In genomic region chr9:44255136-44255521, GRCm38 (mm10) we compare ENCODE assay signal across 14 mouse cellular contexts. TPM values are rescaled to one million over a fixed set of nuclear protein-coding genes. Genes with fewer than 3 reads are reported as not detected.
DNase-seq lines count a peak whose midpoint lies in the region; ATAC-seq and TF ChIP-seq lines count a peak whose summit lies in the region.
"Had no signal": no experiment of that assay in that cellular context is flagged by ENCODE, and none has a peak within 500 bp of the region (broad histone marks: within the 10 kb centered on the region; RNA-seq: fewer than 3 reads in every experiment).

No protein-coding gene starts in this region.

- no peaks in the 10 kb centered on the region for H3K9me3 ChIP-seq in midbrain, embryonic 10.5 days (replicated peaks)
- no peaks in the 10 kb centered on the region for H3K9me3 ChIP-seq in midbrain, embryonic 11.5 days (ENCODE audit: control insufficient read depth, low read length)
- H3K9me3 ChIP-seq in forebrain, embryonic 15.5 days = no peaks in the 10 kb centered on the region
- H3K9me3 ChIP-seq in limb, embryonic 12.5 days = no peaks in the 10 kb centered on the region

- TF ChIP-seq POLR2A in olfactory bulb, adult 2 months (IDR thresholded peaks at IDR 0.05; ENCODE audit: insufficient read depth, low read depth, low read length) = no peak

- no peaks in the 10 kb centered on the region for H3K36me3 ChIP-seq in midbrain, embryonic 10.5 days
- H3K36me3 ChIP-seq in midbrain, embryonic 11.5 days (ENCODE audit: control insufficient read depth, insufficient read depth, low read length) = no peaks in the 10 kb centered on the region
- H3K36me3 ChIP-seq in forebrain, embryonic 15.5 days = no peaks in the 10 kb centered on the region
- H3K36me3 ChIP-seq in limb, embryonic 12.5 days = no peaks in the 10 kb centered on the region

- H3K27ac ChIP-seq in midbrain, embryonic 10.5 days (replicated peaks) = peak overlapping the region; percentile 82
- no peak overlapping the region for H3K27ac ChIP-seq in midbrain, embryonic 11.5 days (ENCODE audit: low read depth, low read length)
- peak overlapping the region; percentile 77 for H3K27ac ChIP-seq in forebrain, embryonic 15.5 days (replicated peaks)
- peak overlapping the region; percentile 59 for H3K27ac ChIP-seq in limb, embryonic 12.5 days
- peak overlapping the region; percentile 73 for H3K27ac ChIP-seq in olfactory bulb, adult 2 months (ENCODE audit: insufficient read depth, low read depth, low read length)

- peak overlapping the region; percentile 20 for H3K4me3 ChIP-seq in midbrain, embryonic 10.5 days
- H3K4me3 ChIP-seq in midbrain, embryonic 11.5 days (ENCODE audit: low read depth, low read length) = no peak overlapping the region
- no peak overlapping the region for H3K4me3 ChIP-seq in forebrain, embryonic 15.5 days
- H3K4me3 ChIP-seq in limb, embryonic 12.5 days (replicated peaks) = no peak overlapping the region
- H3K4me3 ChIP-seq in olfactory bulb, adult 2 months (ENCODE audit: insufficient read depth, low read depth, low read length) = no peak overlapping the region
- H3K4me3 ChIP-seq: myocyte had no signal

- ATAC-seq in midbrain, embryonic 11.5 days (ENCODE audit: low FRiP score) = no peak
- ATAC-seq in forebrain, embryonic 15.5 days (replicated peaks) = peak; percentile 49
- no peak for ATAC-seq in limb, embryonic 12.5 days (ENCODE audit: insufficient number of reproducible peaks, insufficient read depth, low FRiP score, low TSS enrichment, low read depth)
- ATAC-seq: intestine, embryonic 16.5 days; lung, postnatal 0 days had no signal

- peaks cover 12% of the 10 kb centered on the region for H3K27me3 ChIP-seq in midbrain, embryonic 10.5 days (ENCODE audit: low read depth, poor library complexity, severe bottlenecking)
- H3K27me3 ChIP-seq in midbrain, embryonic 11.5 days (ENCODE audit: control insufficient read depth, insufficient read depth, low read length) = no peaks in the 10 kb centered on the region
- no peaks in the 10 kb centered on the region for H3K27me3 ChIP-seq in forebrain, embryonic 15.5 days
- H3K27me3 ChIP-seq in limb, embryonic 12.5 days = peaks cover 3% of the 10 kb centered on the region; the same call in 1 of the 2 replicates

- H3K4me2 ChIP-seq in midbrain, embryonic 11.5 days = no peak overlapping the region
- H3K4me2 ChIP-seq in forebrain, embryonic 15.5 days (replicated peaks) = no peak overlapping the region
- H3K4me2 ChIP-seq in limb, embryonic 12.5 days = no peak overlapping the region
- H3K4me2 ChIP-seq: heart, embryonic 11.5 days had no signal

- WGBS in midbrain, embryonic 10.5 days = 56% methylated on average over 6 of the region's 6 CpGs
- 50% methylated on average over 6 of the region's 6 CpGs for WGBS in midbrain, embryonic 11.5 days
- 26% methylated on average over 6 of the region's 6 CpGs for WGBS in forebrain, embryonic 15.5 days
- 48% methylated on average over 6 of the region's 6 CpGs for WGBS in limb, embryonic 12.5 days
- 31% methylated on average over 6 of the region's 6 CpGs for WGBS in olfactory bulb, adult 2 months

- DNase-seq in midbrain, embryonic 10.5 days (ENCODE audit: low spot score) = no peak
- DNase-seq in midbrain, embryonic 11.5 days (ENCODE audit: low spot score, missing footprints) = no peak
- DNase-seq in gastrocnemius, postnatal 25 days = no peak
- no peak for DNase-seq in thymus, postnatal 25 days
- no peak for DNase-seq in urinary bladder, postnatal 4 days (ENCODE audit: low spot score in 2 of 2)
- DNase-seq: cerebellum, adult 8-10 months; right cerebral cortex, adult 18-20 months had no signal

- no peak for TF ChIP-seq CTCF in olfactory bulb, adult 2 months (IDR thresholded peaks at IDR 0.05; ENCODE audit: insufficient read depth, low read depth, low read length)

- H3K9ac ChIP-seq in midbrain, embryonic 11.5 days (ENCODE audit: low read length) = no peak overlapping the region
- H3K9ac ChIP-seq in forebrain, embryonic 15.5 days (replicated peaks) = no peak overlapping the region
- no peak overlapping the region for H3K9ac ChIP-seq in limb, embryonic 12.5 days (replicated peaks)

- H3K4me1 ChIP-seq in midbrain, embryonic 10.5 days = peaks cover 48% of the 10 kb centered on the region
- H3K4me1 ChIP-seq in midbrain, embryonic 11.5 days (ENCODE audit: control insufficient read depth, insufficient read depth, low read length) = peaks cover 17% of the 10 kb centered on the region
- H3K4me1 ChIP-seq in forebrain, embryonic 15.5 days = peaks cover 31% of the 10 kb centered on the region
- peaks cover 32% of the 10 kb centered on the region for H3K4me1 ChIP-seq in limb, embryonic 12.5 days (replicated peaks)
- H3K4me1 ChIP-seq in olfactory bulb, adult 2 months (ENCODE audit: control insufficient read depth, insufficient read depth, low read length) = peaks cover 44% of the 10 kb centered on the region

RNA-seq across cellular contexts. Expression of gene Pdzd3, which starts 3.9 kb away (rescaled TPM):
- 0.06 TPM in 1 of 2 replicates, not detected in the other for polyA plus RNA-seq in midbrain, embryonic 10.5 days (2016; fragmentation: Nextera tagmentation; extraction: Ambion mirVana)
- polyA plus RNA-seq in midbrain, embryonic 11.5 days (2014; fragmentation: Nextera tagmentation; extraction: Ambion mirVana) = 0.23 TPM in 1 of 2 replicates, not detected in the other
- 0.59 and 0.61 TPM in 2 replicates for polyA plus RNA-seq in forebrain, embryonic 15.5 days (2015; fragmentation: Nextera tagmentation; extraction: Ambion mirVana)
- not detected in 2 replicates for polyA plus RNA-seq in limb, embryonic 12.5 days (2016; fragmentation: Nextera tagmentation; extraction: Ambion mirVana)
- polyA plus RNA-seq in olfactory bulb, adult 2 months (2012; ENCODE audit: insufficient read depth, insufficient read length, low replicate concordance, missing spikeins) = not detected in 2 replicates
- under 1 TPM; 0.99 to 1.00 TPM for total RNA-seq in gastrocnemius, postnatal 25 days (2021)
- polyA plus RNA-seq: heart, embryonic 11.5 days had no signal

RNA-seq across cellular contexts. Expression of gene Nlrx1, which starts 13.3 kb away (rescaled TPM):
- 2.6 and 2.9 TPM in 2 replicates for polyA plus RNA-seq in midbrain, embryonic 10.5 days (2016; fragmentation: Nextera tagmentation; extraction: Ambion mirVana)
- polyA plus RNA-seq in midbrain, embryonic 11.5 days (2014; fragmentation: Nextera tagmentation; extraction: Ambion mirVana) = 1.9 and 3.2 TPM in 2 replicates
- 4.5 and 5.2 TPM in 2 replicates for polyA plus RNA-seq in forebrain, embryonic 15.5 days (2015; fragmentation: Nextera tagmentation; extraction: Ambion mirVana)
- polyA plus RNA-seq in limb, embryonic 12.5 days (2016; fragmentation: Nextera tagmentation; extraction: Ambion mirVana) = 5.3 and 6.7 TPM in 2 replicates
- not detected in 2 replicates for polyA plus RNA-seq in olfactory bulb, adult 2 months (2012; ENCODE audit: insufficient read depth, insufficient read length, low replicate concordance, missing spikeins)
- 10 to 100 TPM; 18.6 to 21.1 TPM for total RNA-seq in gastrocnemius, postnatal 25 days (2021)

RNA-seq across cellular contexts. Expression of gene Ccdc153, which starts 14.7 kb away (rescaled TPM):
- polyA plus RNA-seq in midbrain, embryonic 10.5 days (2016; fragmentation: Nextera tagmentation; extraction: Ambion mirVana) = not detected in 2 replicates
- polyA plus RNA-seq in midbrain, embryonic 11.5 days (2014; fragmentation: Nextera tagmentation; extraction: Ambion mirVana) = not detected in 2 replicates
- polyA plus RNA-seq in forebrain, embryonic 15.5 days (2015; fragmentation: Nextera tagmentation; extraction: Ambion mirVana) = 0.32 TPM in 1 of 2 replicates, not detected in the other
- polyA plus RNA-seq in limb, embryonic 12.5 days (2016; fragmentation: Nextera tagmentation; extraction: Ambion mirVana) = not detected in 2 replicates
- polyA plus RNA-seq in olfactory bulb, adult 2 months (2012; ENCODE audit: insufficient read depth, insufficient read length, low replicate concordance, missing spikeins) = not detected in 2 replicates
- total RNA-seq in gastrocnemius, postnatal 25 days (2021) = not detected
- polyA plus RNA-seq: heart, embryonic 11.5 days; intestine, embryonic 16.5 days; myocyte had no signal

RNA-seq across cellular contexts. Expression of gene Cbl, which starts 21.3 kb away (rescaled TPM):
- 21.7 and 25.5 TPM in 2 replicates for polyA plus RNA-seq in midbrain, embryonic 10.5 days (2016; fragmentation: Nextera tagmentation; extraction: Ambion mirVana)
- polyA plus RNA-seq in midbrain, embryonic 11.5 days (2014; fragmentation: Nextera tagmentation; extraction: Ambion mirVana) = 20.9 and 22.2 TPM in 2 replicates
- polyA plus RNA-seq in forebrain, embryonic 15.5 days (2015; fragmentation: Nextera tagmentation; extraction: Ambion mirVana) = 25.7 and 26.4 TPM in 2 replicates
- polyA plus RNA-seq in limb, embryonic 12.5 days (2016; fragmentation: Nextera tagmentation; extraction: Ambion mirVana) = 18.4 and 18.7 TPM in 2 replicates
- 80.7 and 279 TPM in 2 replicates for polyA plus RNA-seq in olfactory bulb, adult 2 months (2012; ENCODE audit: insufficient read depth, insufficient read length, low replicate concordance, missing spikeins)
- 1 to 10 TPM; 9.2 to 9.4 TPM for total RNA-seq in gastrocnemius, postnatal 25 days (2021)

RNA-seq across cellular contexts. Expression of gene Abcg4, which starts 33.3 kb away (rescaled TPM):
- polyA plus RNA-seq in midbrain, embryonic 10.5 days (2016; fragmentation: Nextera tagmentation; extraction: Ambion mirVana) = 6.4 and 8.6 TPM in 2 replicates
- polyA plus RNA-seq in midbrain, embryonic 11.5 days (2014; fragmentation: Nextera tagmentation; extraction: Ambion mirVana) = 3.2 and 4.8 TPM in 2 replicates
- polyA plus RNA-seq in forebrain, embryonic 15.5 days (2015; fragmentation: Nextera tagmentation; extraction: Ambion mirVana) = 14.2 and 15.6 TPM in 2 replicates
- polyA plus RNA-seq in limb, embryonic 12.5 days (2016; fragmentation: Nextera tagmentation; extraction: Ambion mirVana) = 7.0 and 7.7 TPM in 2 replicates
- polyA plus RNA-seq in olfactory bulb, adult 2 months (2012; ENCODE audit: insufficient read depth, insufficient read length, low replicate concordance, missing spikeins) = not detected in 2 replicates
- total RNA-seq in gastrocnemius, postnatal 25 days (2021) = under 1 TPM; 0.15 to 0.62 TPM
